Mouse (Mus musculus) brown adipose tissue, adult 24 weeks (tissue): Measurements from ENCODE around the gene Borcs7. TPM values are rescaled to one million over a fixed set of nuclear protein-coding genes. Genes with fewer than 3 reads are reported as not detected.

Experiments used
- polyA plus RNA-seq: library from polyadenylated mRNA; stranded (reverse); fragments of >200 nt; gene quantifications from 2 replicates; pipeline ENCODE4 v1.2.4, GENCODE M21; 2012; ENCODE audit not compliant: missing spikeins, insufficient read depth, insufficient read length

The Borcs7 gene
- polyA plus RNA-seq, 1 experiment: 24.7 TPM

Other genes starting within 250 kb of the Borcs7 start
- 12.4 and 17.4 TPM in 2 replicates for gene Trim8, start 188.2 kb upstream of the Borcs7 start, polyA plus RNA-seq
- 44.9 and 58.1 TPM in 2 replicates for gene Arl3, start 116.7 kb upstream of the Borcs7 start, polyA plus RNA-seq
- gene Sfxn2, start 116.5 kb upstream of the Borcs7 start, polyA plus RNA-seq: 3.8 and 6.4 TPM in 2 replicates
- gene Wbp1l, start 90.8 kb upstream of the Borcs7 start, polyA plus RNA-seq: 18.9 and 24.4 TPM in 2 replicates
- not detected in 2 replicates for gene Cyp17a1, start 16.7 kb upstream of the Borcs7 start, polyA plus RNA-seq
- 10.1 and 13.3 TPM in 2 replicates for gene As3mt, start 17.6 kb downstream of the Borcs7 start, polyA plus RNA-seq
- 27.5 and 28.7 TPM in 2 replicates for gene Cnnm2, start 71.7 kb downstream of the Borcs7 start, polyA plus RNA-seq